21 mouse cellular contexts compared by ENCODE assay signal in the genomic region with DNA sequence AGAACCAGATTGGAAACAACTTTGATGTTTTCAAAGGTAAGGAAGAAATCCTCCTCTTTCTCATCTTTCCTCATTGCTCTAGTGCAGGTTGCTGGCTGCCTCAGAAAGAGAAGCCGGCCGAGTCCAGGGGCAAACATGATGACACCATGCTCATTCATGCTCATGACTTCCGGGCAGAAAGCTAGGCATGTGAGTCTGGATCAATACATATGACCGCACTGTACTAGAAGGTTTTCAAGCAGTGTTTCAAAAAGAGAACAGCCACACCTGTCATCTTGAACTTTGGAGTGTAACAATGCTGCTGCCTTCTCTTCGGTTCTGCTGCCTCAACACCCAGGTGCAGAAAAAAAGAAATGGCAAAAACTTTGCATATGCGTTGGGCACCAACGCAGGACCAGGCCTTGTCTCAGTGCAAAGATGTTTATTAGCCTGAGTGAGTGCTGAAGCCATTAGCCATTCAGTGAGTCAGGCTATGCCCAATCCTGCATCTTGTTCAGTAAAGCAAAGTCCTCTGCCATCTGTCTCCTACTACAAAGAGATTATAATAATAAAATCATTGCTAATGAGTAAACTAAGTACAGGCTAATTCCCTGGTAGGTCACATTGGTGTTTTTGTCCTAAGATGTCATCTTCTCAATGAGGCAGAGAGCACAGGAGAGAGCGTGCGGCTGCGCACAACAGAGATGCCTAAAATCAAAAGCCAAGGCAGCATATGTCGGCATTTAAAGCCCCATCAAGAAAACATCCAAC.
A peak's percentile ranks its signal among the peaks of the same experiment; 100 is the strongest.
DNase-seq lines count a peak whose midpoint lies in the region; ATAC-seq and TF ChIP-seq lines count a peak whose summit lies in the region.
"Had no signal": no experiment of that assay in that cellular context is flagged by ENCODE, and none has a peak within 500 bp of the region (broad histone marks: within the 10 kb centered on the region; RNA-seq: fewer than 3 reads in every experiment).

No protein-coding gene starts in this region.

- TF ChIP-seq CTCF in forebrain, postnatal 0 days (IDR thresholded peaks at IDR 0.05; ENCODE audit: low read depth), result no peak
- no peak for TF ChIP-seq CTCF in liver, adult 2 months (IDR thresholded peaks at IDR 0.05; ENCODE audit: low read depth, low read length)
- no peak for TF ChIP-seq CTCF in brain, embryonic 14.5 days (IDR thresholded peaks at IDR 0.05; ENCODE audit: borderline replicate concordance, extremely low read depth, insufficient read depth, insufficient read length)

- no peak for TF ChIP-seq POLR2A in liver, adult 2 months (IDR thresholded peaks at IDR 0.05; ENCODE audit: extremely low read depth, insufficient read depth, low read length)
- TF ChIP-seq POLR2A in brain, embryonic 14.5 days (IDR thresholded peaks at IDR 0.05; ENCODE audit: borderline replicate concordance, extremely low read depth, insufficient read depth, insufficient read length, poor library complexity, severe bottlenecking), result no peak

- 64% methylated on average over 11 of the region's 11 CpGs for WGBS in forebrain, embryonic 13.5 days
- 51% methylated on average over 11 of the region's 11 CpGs for WGBS in forebrain, postnatal 0 days
- WGBS in liver, adult 2 months, result 59% methylated on average over 11 of the region's 11 CpGs
- WGBS in liver, embryonic 12.5 days (ENCODE audit: insufficient replicate concordance), result 81% methylated on average over 11 of the region's 11 CpGs
- 85% methylated on average over 11 of the region's 11 CpGs for WGBS in limb, embryonic 10.5 days
- WGBS in kidney, embryonic 15.5 days, result 92% methylated on average over 11 of the region's 11 CpGs

- no peak overlapping the region; the same call in 1 of the 2 replicates for H3K27ac ChIP-seq in forebrain, embryonic 13.5 days
- H3K27ac ChIP-seq in forebrain, postnatal 0 days (ENCODE audit: low read depth, low read length), result no peak overlapping the region
- peak overlapping the region; percentile 15 for H3K27ac ChIP-seq in liver, adult 2 months (replicated peaks; ENCODE audit: insufficient read depth, low read depth, low read length)
- no peak overlapping the region for H3K27ac ChIP-seq in liver, embryonic 12.5 days
- H3K27ac ChIP-seq in limb, embryonic 10.5 days, result 0 out of 2 replicates have a peak overlapping the region, but pooled peaks have one; percentile 1
- H3K27ac ChIP-seq in kidney, embryonic 15.5 days, result no peak overlapping the region
- H3K27ac ChIP-seq: heart, adult 2 months; heart, embryonic 13.5 days; hindbrain, embryonic 13.5 days; stomach, postnatal 0 days had no signal

- H3K9ac ChIP-seq in forebrain, embryonic 13.5 days, result no peak overlapping the region
- H3K9ac ChIP-seq in forebrain, postnatal 0 days, result no peak overlapping the region
- no peak overlapping the region for H3K9ac ChIP-seq in liver, adult 2 months (ENCODE audit: low read depth, low read length)
- no peak overlapping the region for H3K9ac ChIP-seq in liver, embryonic 12.5 days
- no peak overlapping the region for H3K9ac ChIP-seq in kidney, embryonic 15.5 days
- H3K9ac ChIP-seq: heart, embryonic 13.5 days; hindbrain, embryonic 13.5 days had no signal

- ATAC-seq in forebrain, embryonic 13.5 days, result peak; percentile 82
- ATAC-seq in forebrain, postnatal 0 days, result no peak
- ATAC-seq in liver, embryonic 12.5 days, result no peak
- no peak for ATAC-seq in kidney, embryonic 15.5 days (replicated peaks; ENCODE audit: low FRiP score)
- ATAC-seq: inflammation-experienced regulatory T-cells, adult 6 months had no signal

- H3K9me3 ChIP-seq in forebrain, embryonic 13.5 days (replicated peaks), result no peaks in the 10 kb centered on the region
- H3K9me3 ChIP-seq in forebrain, postnatal 0 days (ENCODE audit: low read length), result no peaks in the 10 kb centered on the region
- no peaks in the 10 kb centered on the region for H3K9me3 ChIP-seq in liver, embryonic 12.5 days (replicated peaks)
- no peaks in the 10 kb centered on the region for H3K9me3 ChIP-seq in limb, embryonic 10.5 days (replicated peaks)
- H3K9me3 ChIP-seq in kidney, embryonic 15.5 days (replicated peaks), result no peaks in the 10 kb centered on the region
- H3K9me3 ChIP-seq: heart, embryonic 13.5 days; hindbrain, embryonic 13.5 days had no signal

- no peaks in the 10 kb centered on the region for H3K79me2 ChIP-seq in liver, adult 2 months (ENCODE audit: control insufficient read depth, insufficient read depth, low read length)

- no peak overlapping the region for H3K4me3 ChIP-seq in forebrain, embryonic 13.5 days
- H3K4me3 ChIP-seq in forebrain, postnatal 0 days (ENCODE audit: low read depth, low read length), result no peak overlapping the region
- no peak overlapping the region for H3K4me3 ChIP-seq in liver, adult 2 months (ENCODE audit: insufficient read depth, low read depth, low read length)
- no peak overlapping the region for H3K4me3 ChIP-seq in liver, embryonic 12.5 days
- H3K4me3 ChIP-seq in limb, embryonic 10.5 days, result no peak overlapping the region
- no peak overlapping the region for H3K4me3 ChIP-seq in kidney, embryonic 15.5 days (replicated peaks)
- H3K4me3 ChIP-seq: heart, adult 2 months; heart, embryonic 13.5 days; hindbrain, embryonic 13.5 days; myocyte had no signal

- H3K4me2 ChIP-seq in forebrain, embryonic 13.5 days, result no peak overlapping the region
- no peak overlapping the region for H3K4me2 ChIP-seq in forebrain, postnatal 0 days (ENCODE audit: low read depth)
- H3K4me2 ChIP-seq in liver, embryonic 12.5 days, result no peak overlapping the region
- H3K4me2 ChIP-seq in kidney, embryonic 15.5 days, result no peak overlapping the region
- H3K4me2 ChIP-seq: heart, embryonic 13.5 days; hindbrain, embryonic 13.5 days had no signal

- H3K27me3 ChIP-seq in forebrain, embryonic 13.5 days, result no peaks in the 10 kb centered on the region
- no peaks in the 10 kb centered on the region for H3K27me3 ChIP-seq in forebrain, postnatal 0 days (ENCODE audit: insufficient read depth, low read length)
- no peaks in the 10 kb centered on the region for H3K27me3 ChIP-seq in liver, adult 2 months (ENCODE audit: control insufficient read depth, insufficient read depth, low read length)
- H3K27me3 ChIP-seq in liver, embryonic 12.5 days (replicated peaks), result no peaks in the 10 kb centered on the region
- no peaks in the 10 kb centered on the region for H3K27me3 ChIP-seq in limb, embryonic 10.5 days (ENCODE audit: low read depth, poor library complexity, severe bottlenecking)
- no peaks in the 10 kb centered on the region for H3K27me3 ChIP-seq in kidney, embryonic 15.5 days
- H3K27me3 ChIP-seq: heart, embryonic 13.5 days; hindbrain, embryonic 13.5 days had no signal

- no peaks in the 10 kb centered on the region for H3K36me3 ChIP-seq in forebrain, embryonic 13.5 days (ENCODE audit: poor library complexity, severe bottlenecking)
- no peaks in the 10 kb centered on the region for H3K36me3 ChIP-seq in forebrain, postnatal 0 days (ENCODE audit: insufficient read depth)
- no peaks in the 10 kb centered on the region for H3K36me3 ChIP-seq in liver, adult 2 months (ENCODE audit: control insufficient read depth, insufficient read depth, low read length)
- H3K36me3 ChIP-seq in liver, embryonic 12.5 days, result no peaks in the 10 kb centered on the region
- no peaks in the 10 kb centered on the region for H3K36me3 ChIP-seq in limb, embryonic 10.5 days
- H3K36me3 ChIP-seq in kidney, embryonic 15.5 days, result no peaks in the 10 kb centered on the region
- H3K36me3 ChIP-seq: heart, embryonic 13.5 days; hindbrain, embryonic 13.5 days had no signal

- DNase-seq in forebrain, postnatal 0 days, result no peak
- peak; percentile 87 for DNase-seq in liver, adult 2 months (ENCODE audit: extremely low read depth, low read depth, low spot score)
- DNase-seq in brain, embryonic 14.5 days (ENCODE audit: low read depth), result peak; percentile 89
- no peak for DNase-seq in limb, embryonic 10.5 days (ENCODE audit: low spot score)
- DNase-seq: gastrocnemius, postnatal 25 days; heart, adult 2 months; kidney, adult 9 months; kidney, postnatal 25 days; liver; lung, adult 2 months; lung, postnatal 14 days; thymus, adult 2 months; thymus, postnatal 4 days had no signal

- H3K4me1 ChIP-seq in forebrain, embryonic 13.5 days, result peaks cover 17% of the 10 kb centered on the region
- no peaks in the 10 kb centered on the region for H3K4me1 ChIP-seq in forebrain, postnatal 0 days (ENCODE audit: insufficient read depth)
- peaks cover 16% of the 10 kb centered on the region; the same call in 1 of the 2 replicates for H3K4me1 ChIP-seq in liver, adult 2 months (ENCODE audit: control insufficient read depth, insufficient read depth, low read length)
- no peaks in the 10 kb centered on the region for H3K4me1 ChIP-seq in liver, embryonic 12.5 days
- H3K4me1 ChIP-seq in limb, embryonic 10.5 days, result peaks cover 46% of the 10 kb centered on the region
- no peaks in the 10 kb centered on the region for H3K4me1 ChIP-seq in kidney, embryonic 15.5 days
- H3K4me1 ChIP-seq: hindbrain, embryonic 13.5 days had no signal

Comparison
In these comparisons a context has a peak if more than half of its experiments do, and no peak if none do; other contexts are left out.
1. H3K27ac ChIP-seq: peak in liver, adult 2 months (single experiment) and limb, embryonic 10.5 days (single experiment); none in forebrain, embryonic 13.5 days (single experiment), forebrain, postnatal 0 days (single experiment), liver, embryonic 12.5 days (single experiment) and kidney, embryonic 15.5 days (single experiment).
2. DNase-seq: peak in liver, adult 2 months (single experiment) and brain, embryonic 14.5 days (single experiment); none in forebrain, postnatal 0 days (single experiment) and limb, embryonic 10.5 days (single experiment).